Mouse (Mus musculus) inflammation-experienced regulatory T-cells, adult 6 months (primary cell): ENCODE data around the gene Scn3a. TPM values are rescaled to one million over a fixed set of nuclear protein-coding genes. Genes with fewer than 3 reads are reported as not detected.
"Not testable (repeated sequence)": the region's sequence is repeated elsewhere in the genome, so short reads cannot be mapped to it uniquely, and the experiment has no call there.

Source experiments
- ATAC-seq: one replicate; pipeline ENCODE4 v1.8.0; 2017
- polyA plus RNA-seq, 3 experiments: library from polyadenylated mRNA; unstranded; fragments of 100-300 nt; shearing (Covaris generic); gene quantifications; one replicate each; pipeline ENCODE4 v1.2.1; 2017

The Scn3a gene
- polyA plus RNA-seq, 3 experiments from 2014 or later = not detected

DNA sequence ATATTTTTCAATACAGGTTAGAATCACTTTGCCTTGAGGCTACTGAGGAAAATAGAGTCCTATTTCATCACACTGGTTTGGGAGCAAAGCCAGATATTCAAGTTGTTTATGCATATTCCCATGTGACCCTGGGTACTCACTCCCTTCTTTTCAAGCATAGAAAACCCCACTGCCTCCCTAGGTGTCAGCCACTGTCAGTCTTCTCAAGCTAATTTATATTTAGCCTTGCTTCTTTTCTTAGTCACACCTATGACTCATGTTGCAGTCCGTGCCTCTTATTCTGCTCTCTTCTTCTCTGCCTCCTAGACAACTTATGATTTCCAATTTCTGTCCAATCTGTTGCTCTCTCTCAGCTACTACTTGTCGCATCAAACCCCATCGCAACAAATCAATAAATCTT lies 84.0 kb downstream of the Scn3a start:
- no peak for ATAC-seq

GRCm38 (mm10) chr2:65481007-65481672 lies 86.3 kb downstream of the Scn3a start:
- ATAC-seq = no peak

DNA sequence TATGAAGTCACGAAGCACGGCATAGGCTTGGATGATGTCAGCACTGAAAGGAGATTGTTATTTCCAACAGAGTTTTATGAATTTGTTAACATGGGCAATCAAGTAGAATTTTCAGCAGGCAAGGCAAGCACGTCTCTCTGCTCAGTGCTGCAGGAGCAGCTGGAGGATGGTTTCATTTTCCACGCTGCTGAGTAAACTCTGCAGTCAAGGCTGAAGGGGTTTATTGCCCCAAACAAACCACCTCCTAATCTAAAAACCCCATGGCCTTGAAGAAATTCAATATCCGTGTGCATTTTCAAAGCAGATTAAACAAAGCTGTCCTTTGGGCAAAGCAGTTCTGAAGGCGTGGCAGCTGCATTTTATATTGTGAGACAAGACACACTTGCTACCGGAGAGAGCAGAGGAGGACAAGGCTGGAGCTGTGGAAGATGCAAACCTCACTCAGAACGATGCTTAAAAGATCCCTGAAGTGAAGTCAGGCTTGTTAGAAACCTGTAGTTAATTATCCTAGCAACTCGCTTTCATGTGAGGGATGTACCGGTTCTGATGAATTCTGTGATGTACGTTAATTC lies 96.0 kb downstream of the Scn3a start:
- ATAC-seq = no peak

GRCm38 (mm10) chr2:65465694-65466093 lies 101.7 kb downstream of the Scn3a start:
- no peak for ATAC-seq

GRCm38 (mm10) chr2:65453763-65454162 lies 113.7 kb downstream of the Scn3a start:
- no peak for ATAC-seq

GRCm38 (mm10) chr2:65451401-65452078 lies 115.9 kb downstream of the Scn3a start:
- ATAC-seq = not testable (repeated sequence)

DNA sequence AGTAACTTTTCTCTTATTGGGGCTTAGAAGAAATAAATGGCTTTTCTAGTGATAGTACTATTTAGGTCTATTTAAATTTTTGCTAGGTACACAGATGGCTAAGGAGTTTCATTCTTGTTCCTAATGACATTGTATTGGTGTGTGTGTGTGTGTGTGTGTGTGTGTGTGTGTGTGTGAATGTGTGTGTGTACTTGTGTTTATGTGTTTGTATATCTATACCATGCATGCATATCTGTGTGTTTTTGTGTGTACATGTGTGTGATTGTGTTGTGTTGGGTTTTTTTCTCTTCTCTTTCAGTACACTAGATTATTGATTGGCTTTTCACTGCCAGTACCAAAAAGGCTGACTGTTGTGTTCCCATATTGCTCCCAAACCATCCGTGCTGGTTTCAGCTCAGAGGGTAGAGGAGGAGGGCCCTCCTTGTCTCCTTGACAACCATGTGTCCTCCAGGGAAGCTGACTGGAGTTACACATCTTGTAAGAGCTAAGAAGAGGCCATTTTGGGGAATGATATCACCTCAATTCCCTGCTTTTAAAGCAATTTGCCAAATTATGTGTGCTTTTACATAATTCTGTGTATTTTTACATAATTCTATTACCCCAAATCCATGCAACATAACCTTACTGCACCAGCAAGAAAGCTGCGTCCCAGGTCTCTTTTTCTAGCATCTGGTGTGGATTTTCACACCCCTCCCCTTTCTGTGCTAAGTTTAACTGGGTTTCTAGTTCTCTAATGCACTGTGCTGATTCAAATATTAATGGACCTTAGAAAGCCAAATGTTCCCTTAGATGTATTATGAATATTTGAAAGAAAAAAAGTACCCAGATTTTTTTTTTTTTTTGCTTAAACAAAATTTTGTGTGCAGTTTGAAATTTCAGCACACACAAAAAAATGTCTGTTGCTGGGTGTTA lies 116.7 kb downstream of the Scn3a start:
- no peak for ATAC-seq

DNA sequence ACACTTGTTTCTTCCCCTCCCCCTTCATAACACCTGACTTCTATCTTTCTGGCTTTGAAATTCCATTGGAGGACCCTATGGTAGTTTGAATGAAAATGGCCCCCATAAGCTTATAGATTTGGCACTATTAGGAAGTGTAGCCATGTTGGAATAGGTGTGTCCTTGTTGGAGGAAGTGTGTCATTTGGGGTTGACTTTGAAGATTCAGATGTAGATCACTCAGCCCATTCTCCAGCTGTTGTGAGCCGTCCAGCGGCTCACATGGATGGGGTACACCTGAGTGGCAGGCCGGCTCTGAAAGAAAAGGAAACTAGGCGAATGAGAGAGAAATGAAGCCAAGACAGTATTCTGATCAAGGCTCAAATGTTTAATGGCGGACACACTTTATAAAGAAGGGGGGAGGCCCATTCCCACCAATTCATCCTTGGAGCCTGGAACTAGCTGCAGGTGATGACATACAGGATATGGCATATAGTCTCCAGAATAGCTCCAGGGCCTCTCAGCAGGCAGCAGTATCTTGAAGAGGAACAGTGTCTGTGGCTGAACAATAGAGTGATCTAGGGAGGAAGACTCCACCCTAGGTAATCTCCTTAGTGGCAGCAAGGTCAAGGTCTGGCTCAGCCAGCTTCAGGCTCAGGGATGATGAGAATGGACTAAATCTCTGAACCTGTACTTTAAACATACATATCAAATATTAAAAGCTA lies 118.2 kb downstream of the Scn3a start:
- ATAC-seq = no peak

GRCm38 (mm10) chr2:65443082-65443481 lies 124.3 kb downstream of the Scn3a start:
- no peak for ATAC-seq

GRCm38 (mm10) chr2:65441566-65441965 lies 125.9 kb downstream of the Scn3a start:
- ATAC-seq = no peak

DNA sequence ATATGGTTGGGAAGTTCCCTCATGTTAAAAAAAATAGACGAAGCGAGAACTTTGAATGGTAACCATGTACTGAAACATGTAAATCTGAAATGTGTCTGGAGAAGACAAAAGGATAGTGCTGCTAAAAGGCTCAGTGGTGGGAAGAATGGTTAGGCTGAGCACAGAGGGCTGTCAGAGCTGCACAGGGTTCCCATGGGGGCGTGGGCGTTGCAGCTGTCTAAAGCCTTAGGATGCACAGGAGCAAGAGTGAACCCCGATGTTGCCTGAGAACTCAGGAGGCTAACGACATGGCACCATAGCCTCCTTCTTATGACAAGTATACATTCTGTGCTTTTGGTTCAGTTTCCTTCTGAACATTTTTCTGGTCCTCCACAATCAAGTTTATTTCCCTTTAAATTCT lies 126.3 kb downstream of the Scn3a start:
- no peak for ATAC-seq

- no peak for ATAC-seq
Measured at GRCm38 (mm10) chr2:65436917-65437316, 130.5 kb downstream of the Scn3a start.

DNA sequence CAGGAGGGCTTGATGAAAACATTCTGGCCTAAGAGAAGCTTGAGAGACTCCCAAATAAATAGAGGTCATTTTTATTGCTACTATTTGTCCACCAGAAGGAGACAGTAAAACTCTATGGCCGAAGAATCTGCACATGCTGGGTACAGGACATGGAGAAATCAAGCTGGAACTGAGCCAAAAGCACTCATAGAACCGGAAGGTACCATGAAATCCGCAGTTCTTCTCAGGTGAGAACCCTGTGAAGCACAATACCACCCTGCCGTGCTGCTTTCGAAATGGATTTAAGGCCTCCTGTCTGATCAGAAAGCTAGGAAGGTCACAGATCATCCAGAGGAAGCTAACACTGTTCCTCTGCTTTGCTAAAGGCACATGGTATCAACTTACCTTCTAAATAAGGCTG lies 143.9 kb downstream of the Scn3a start:
- ATAC-seq = no peak

DNA sequence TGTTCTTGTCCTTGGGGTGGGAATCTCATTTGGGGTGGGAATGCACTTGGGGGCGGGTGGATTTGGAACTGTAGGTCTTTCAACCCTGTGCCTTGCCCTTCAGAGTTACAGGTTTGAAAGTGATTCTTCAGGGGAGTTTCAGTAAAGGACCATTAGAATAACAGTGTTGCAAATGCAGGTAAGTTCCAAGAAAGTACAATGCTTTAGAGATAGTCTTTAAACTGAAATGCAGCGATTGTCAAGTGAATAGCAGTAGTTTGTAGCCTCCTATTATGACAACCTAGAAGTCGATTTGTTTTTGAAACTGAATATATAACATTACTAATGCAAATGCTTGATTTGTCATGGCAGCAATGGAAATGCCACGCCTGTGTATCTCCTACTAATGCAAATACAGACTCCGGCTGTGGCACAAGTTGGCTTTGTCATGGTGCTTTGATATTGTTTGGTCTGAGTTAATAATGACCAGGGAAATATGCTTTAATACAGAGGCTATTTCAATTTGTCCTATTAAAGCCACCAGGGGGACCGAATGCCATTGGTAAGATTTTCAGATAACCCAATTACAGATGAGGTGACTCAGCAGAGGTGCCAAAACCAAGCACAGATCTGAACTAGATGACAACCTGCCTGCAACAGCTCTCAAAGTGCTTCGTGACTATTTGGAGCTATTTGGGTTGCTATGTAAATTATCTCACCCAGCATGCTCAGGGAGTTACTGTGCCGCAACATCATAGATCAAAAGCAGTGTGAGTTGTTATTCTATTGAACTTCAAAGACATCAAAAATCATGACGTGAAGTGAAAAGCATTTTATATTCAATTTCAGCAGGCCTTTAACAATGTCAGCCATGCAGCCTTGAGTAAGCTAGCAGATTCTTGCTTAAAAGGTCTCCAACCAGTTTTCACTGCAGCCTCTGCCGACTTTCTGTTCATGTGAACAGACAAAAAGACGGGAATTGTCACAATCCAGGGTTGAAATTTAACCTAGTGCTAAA lies 145.9 kb downstream of the Scn3a start:
- ATAC-seq = peak; percentile 21

DNA sequence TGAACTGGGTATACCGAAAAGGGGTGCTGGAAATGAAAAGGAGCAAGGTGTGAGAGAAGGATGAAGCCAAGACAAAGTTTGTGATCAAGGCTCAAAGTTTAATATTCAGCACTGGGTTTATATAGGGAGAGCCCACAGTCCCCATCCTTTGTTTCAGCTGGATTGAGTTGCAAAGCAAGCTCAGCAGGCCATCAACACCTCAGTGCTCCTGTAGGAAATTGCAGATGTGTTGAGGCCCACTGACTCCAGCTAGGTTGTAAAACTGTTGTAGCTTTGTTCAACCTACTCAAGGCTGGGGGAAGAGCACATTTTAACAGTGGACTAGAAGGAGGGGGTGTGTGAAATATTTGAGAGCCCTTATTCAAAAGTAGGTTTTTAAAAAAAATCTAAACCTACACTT lies 148.8 kb downstream of the Scn3a start:
- no peak for ATAC-seq

DNA sequence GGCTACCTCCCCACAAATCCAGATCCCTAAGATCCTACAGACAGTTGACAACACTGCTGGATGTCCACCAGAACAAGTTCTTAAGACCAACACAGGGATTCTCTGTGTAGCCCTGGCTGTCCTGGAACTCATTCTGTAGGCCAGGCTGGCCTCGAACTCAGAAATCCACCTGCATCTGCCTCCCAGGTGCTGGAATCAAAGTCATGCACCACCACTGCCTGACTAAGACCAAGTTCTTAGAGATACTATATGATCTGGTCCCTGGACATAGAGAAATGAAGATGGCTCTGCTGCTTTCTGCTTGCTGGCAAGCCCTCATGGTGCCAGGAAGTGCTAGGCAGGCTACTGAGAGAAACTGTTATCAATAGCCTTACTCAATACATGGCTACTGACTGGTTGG lies 150.9 kb downstream of the Scn3a start:
- ATAC-seq = no peak

DNA sequence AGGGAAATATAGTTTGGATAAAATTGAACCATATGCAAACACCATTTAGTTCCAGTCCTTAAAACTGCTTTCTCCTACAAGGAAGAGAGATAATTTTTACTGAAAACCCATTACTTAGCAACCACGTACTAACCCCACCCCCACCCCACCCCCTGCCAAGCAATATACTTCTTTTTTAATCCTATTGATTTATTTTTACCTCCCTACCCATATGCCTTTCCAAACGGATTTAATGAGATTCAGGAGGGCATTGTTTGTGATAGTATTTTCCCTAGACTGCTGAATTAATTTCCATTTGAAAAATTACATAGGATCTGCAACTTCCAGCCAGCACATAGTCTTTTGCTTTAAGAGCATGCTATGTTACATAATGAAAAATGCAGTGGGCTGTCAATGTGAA lies 152.1 kb downstream of the Scn3a start:
- no peak for ATAC-seq

- ATAC-seq = no peak
Measured at GRCm38 (mm10) chr2:65414806-65415281, 152.6 kb downstream of the Scn3a start.

DNA sequence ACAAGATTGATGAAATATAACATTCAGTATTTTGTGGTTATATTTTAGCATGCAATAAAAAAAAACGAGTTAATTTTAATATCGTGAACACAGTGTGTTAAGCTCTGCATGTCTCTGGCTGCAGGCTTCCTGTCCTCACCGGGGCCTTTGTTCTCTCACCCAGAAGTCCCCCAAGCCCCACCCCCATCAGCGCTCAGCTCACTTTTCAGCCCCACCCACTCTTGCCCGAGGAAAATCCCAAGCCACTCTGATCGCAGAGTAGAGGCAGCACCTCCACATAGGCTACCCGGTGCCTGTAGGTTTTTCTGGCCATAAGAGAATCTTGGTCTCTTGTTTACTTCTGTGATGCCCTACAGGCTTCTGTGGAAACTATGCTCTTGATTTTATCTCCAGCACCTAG lies 153.2 kb downstream of the Scn3a start:
- peak; percentile 79 for ATAC-seq

- peak; percentile 62 for ATAC-seq
Measured at GRCm38 (mm10) chr2:65413746-65414145, 153.7 kb downstream of the Scn3a start.
